Mouse (Mus musculus) liver, embryonic 13.5 days (tissue): ENCODE measurements at regions not wholly inside any gene's neighbourhood (a gene's known extent, or its start where the extent isn't known, plus 50 kb on each side); places are given as distances from the start of the nearest gene placed in this dataset.

Experiments used
- ATAC-seq: fragments of 200-750 bp; cut with Nextera tagmentation; 2 replicates; pipeline ENCODE4 v1.8.0; 2017; ENCODE audit warnings: low read depth, mild to moderate bottlenecking, moderate number of reproducible peaks, moderate library complexity
- DNase-seq: peaks from one replicate; pipeline ENCODE4 v3.0.0; 2022
- H3K27ac ChIP-seq: fragments of 300-500 bp; sonication (generic); 2 replicates; pipeline ENCODE4 v1.5.1; 2015; ENCODE audit warnings: moderate library complexity, mild to moderate bottlenecking, inconsistent platforms
- H3K27me3 ChIP-seq: fragments of 300-500 bp; sonication (generic); 2 replicates; pipeline ENCODE4 v1.6.1; 2015; ENCODE audit warnings: mild to moderate bottlenecking, inconsistent platforms
- H3K36me3 ChIP-seq: fragments of 300-500 bp; sonication (generic); 2 replicates; pipeline ENCODE4 v1.6.1; 2015; ENCODE audit warnings: mild to moderate bottlenecking, inconsistent platforms
- H3K4me1 ChIP-seq: fragments of 300-500 bp; sonication (generic); replicated peaks from 2 replicates; pipeline ENCODE4 v1.6.1; 2015; ENCODE audit warnings: inconsistent platforms
- H3K4me2 ChIP-seq: fragments of 300-500 bp; sonication (generic); 2 replicates; pipeline ENCODE4 v1.6.1; 2015; ENCODE audit warnings: inconsistent platforms, mild to moderate bottlenecking, moderate library complexity
- H3K4me3 ChIP-seq: fragments of 300-500 bp; sonication (generic); replicated peaks from 2 replicates; pipeline ENCODE4 v1.5.1; 2015; ENCODE audit warnings: mild to moderate bottlenecking, inconsistent platforms
- H3K9ac ChIP-seq: fragments of 300-500 bp; sonication (generic); 2 replicates; pipeline ENCODE4 v1.6.1; 2015; ENCODE audit warnings: mild to moderate bottlenecking, inconsistent platforms
- H3K9me3 ChIP-seq: fragments of 300-500 bp; sonication (generic); replicated peaks from 2 replicates; pipeline ENCODE4 v1.6.1; 2016; ENCODE audit warnings: inconsistent platforms
- WGBS: fragments of 180-500 bp; shearing (Covaris S2); methylation state at CpG from one replicate; pipeline ENCODE4 v1.1.7; 2015; ENCODE audit not compliant: insufficient replicate concordance; 5-methylcytosine and 5-hydroxymethylcytosine counted together

GRCm38 (mm10) chr16:95057596-95057995, 60.1 kb upstream of the Kcnj6 start:
- H3K36me3 ChIP-seq, result no peaks in the 10 kb centered on the region

DNA sequence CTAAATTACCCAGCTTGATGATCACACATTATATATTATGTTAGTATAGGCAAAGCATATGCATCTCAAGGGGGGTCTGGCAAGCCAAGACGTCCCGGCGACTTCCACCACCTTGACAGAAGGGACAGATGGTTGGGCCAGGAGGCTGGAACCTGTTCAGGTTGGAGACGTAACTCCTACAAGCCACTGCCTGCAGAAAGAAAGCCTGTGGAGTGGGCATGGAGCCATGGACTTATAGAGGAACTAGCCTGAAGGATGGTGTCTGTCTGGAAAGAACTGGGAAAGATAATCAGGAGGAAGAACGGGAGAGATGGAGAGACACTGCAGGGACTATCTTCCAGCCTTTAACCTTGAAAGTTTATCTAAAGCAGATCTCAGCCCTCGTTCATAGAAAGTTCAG, 66.9 kb upstream of the Kcnj6 start:
- H3K27ac ChIP-seq, result no peak overlapping the region
- H3K36me3 ChIP-seq, result no peaks in the 10 kb centered on the region
- no peaks in the 10 kb centered on the region for H3K4me1 ChIP-seq
- WGBS, result 63% methylated on average over 6 of the region's 6 CpGs
- H3K9me3 ChIP-seq, result no peaks in the 10 kb centered on the region
- ATAC-seq, result no peak
- H3K27me3 ChIP-seq, result no peaks in the 10 kb centered on the region
- no peak overlapping the region for H3K9ac ChIP-seq
- H3K4me3 ChIP-seq, result no peak overlapping the region
- no peak overlapping the region for H3K4me2 ChIP-seq
- DNase-seq, result no peak

More at GRCm38 (mm10) chr16:95057596-95057995, 60.1 kb upstream of the Kcnj6 start:
- H3K27ac ChIP-seq, result no peak overlapping the region
- H3K27me3 ChIP-seq, result no peaks in the 10 kb centered on the region
- ATAC-seq (no peak), DNase-seq (no peak)
- no peaks in the 10 kb centered on the region for H3K4me1 ChIP-seq
- no peak overlapping the region for H3K9ac ChIP-seq
- H3K9me3 ChIP-seq, result 0 out of 2 replicates have a peak, but pooled peaks cover 1% of the 10 kb centered on the region
- H3K4me3 ChIP-seq, result no peak overlapping the region
- H3K4me2 ChIP-seq, result no peak overlapping the region
- WGBS, result 3% methylated on average over 1 of the region's 1 CpGs

- 70% methylated on average over 3 of the region's 3 CpGs for WGBS
- H3K27ac ChIP-seq, result no peak overlapping the region
- H3K9ac ChIP-seq, result no peak overlapping the region
- H3K9me3 ChIP-seq, result no peaks in the 10 kb centered on the region
- H3K36me3 ChIP-seq, result no peaks in the 10 kb centered on the region
- ATAC-seq (no peak), DNase-seq (no peak)
- no peaks in the 10 kb centered on the region for H3K27me3 ChIP-seq
- H3K4me1 ChIP-seq, result no peaks in the 10 kb centered on the region
- no peak overlapping the region for H3K4me2 ChIP-seq
- no peak overlapping the region for H3K4me3 ChIP-seq
Observed at GRCm38 (mm10) chr16:95066687-95067086, 69.2 kb upstream of the Kcnj6 start.

GRCm38 (mm10) chr16:95092471-95093221, 95.1 kb upstream of the Kcnj6 start:
- Histone ChIP-seq H3K36me3 (no peaks in the 10 kb centered on the region), H3K4me3 (no peak overlapping the region), H3K9ac (no peak overlapping the region), H3K27ac (no peak overlapping the region), H3K9me3 (no peaks in the 10 kb centered on the region), H3K4me1 (no peaks in the 10 kb centered on the region), H3K27me3 (no peaks in the 10 kb centered on the region), H3K4me2 (no peak overlapping the region)
- ATAC-seq, result no peak
- DNase-seq, result no peak
- WGBS, result 47% methylated on average over 6 of the region's 6 CpGs

DNA sequence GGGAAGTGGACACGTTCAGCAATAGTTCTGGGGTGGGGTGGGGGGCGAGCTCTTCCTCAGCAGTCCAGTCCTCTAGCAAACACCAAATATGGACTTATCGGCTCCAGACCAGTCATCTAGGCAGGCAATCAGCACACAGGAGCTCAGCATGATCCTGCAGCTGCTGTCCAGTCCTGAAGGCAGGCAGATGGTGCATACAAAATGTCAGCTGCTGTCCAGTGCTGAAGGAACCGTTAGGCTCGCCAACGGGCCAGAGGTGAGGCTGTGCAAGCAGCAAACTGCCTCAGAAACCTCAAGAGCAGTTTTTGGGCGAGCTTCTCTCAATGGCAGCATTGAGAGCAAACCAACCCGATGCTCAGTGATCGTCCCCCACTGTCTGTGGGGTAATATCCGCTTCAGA, 96.3 kb upstream of the Kcnj6 start:
- WGBS, result 21% methylated on average over 10 of the region's 10 CpGs
- H3K4me1 ChIP-seq, result no peaks in the 10 kb centered on the region
- H3K4me2 ChIP-seq, result no peak overlapping the region
- DNase-seq (peak; percentile 3), ATAC-seq (no peak)
- no peaks in the 10 kb centered on the region for H3K27me3 ChIP-seq
- H3K36me3 ChIP-seq, result no peaks in the 10 kb centered on the region
- H3K27ac ChIP-seq, result no peak overlapping the region
- no peak overlapping the region for H3K9ac ChIP-seq
- H3K4me3 ChIP-seq, result no peak overlapping the region
- no peaks in the 10 kb centered on the region for H3K9me3 ChIP-seq

GRCm38 (mm10) chr16:95100954-95101353, 103.5 kb upstream of the Kcnj6 start:
- DNase-seq (no peak), ATAC-seq (no peak)
- H3K4me2 ChIP-seq, result no peak overlapping the region
- H3K4me1 ChIP-seq, result no peaks in the 10 kb centered on the region
- H3K4me3 ChIP-seq, result no peak overlapping the region
- WGBS, result 34% methylated on average over 9 of the region's 9 CpGs
- no peak overlapping the region for H3K27ac ChIP-seq
- no peak overlapping the region for H3K9ac ChIP-seq
- H3K9me3 ChIP-seq, result no peaks in the 10 kb centered on the region
- H3K27me3 ChIP-seq, result no peaks in the 10 kb centered on the region
- no peaks in the 10 kb centered on the region for H3K36me3 ChIP-seq

GRCm38 (mm10) chr16:95117531-95117930, 120.0 kb upstream of the Kcnj6 start:
- Histone ChIP-seq H3K4me2 (no peak overlapping the region), H3K36me3 (no peaks in the 10 kb centered on the region), H3K9ac (no peak overlapping the region), H3K27ac (no peak overlapping the region), H3K9me3 (no peaks in the 10 kb centered on the region), H3K4me1 (no peaks in the 10 kb centered on the region), H3K4me3 (no peak overlapping the region), H3K27me3 (no peaks in the 10 kb centered on the region)
- ATAC-seq (no peak), DNase-seq (no peak)
- 59% methylated on average over 8 of the region's 8 CpGs for WGBS

DNA sequence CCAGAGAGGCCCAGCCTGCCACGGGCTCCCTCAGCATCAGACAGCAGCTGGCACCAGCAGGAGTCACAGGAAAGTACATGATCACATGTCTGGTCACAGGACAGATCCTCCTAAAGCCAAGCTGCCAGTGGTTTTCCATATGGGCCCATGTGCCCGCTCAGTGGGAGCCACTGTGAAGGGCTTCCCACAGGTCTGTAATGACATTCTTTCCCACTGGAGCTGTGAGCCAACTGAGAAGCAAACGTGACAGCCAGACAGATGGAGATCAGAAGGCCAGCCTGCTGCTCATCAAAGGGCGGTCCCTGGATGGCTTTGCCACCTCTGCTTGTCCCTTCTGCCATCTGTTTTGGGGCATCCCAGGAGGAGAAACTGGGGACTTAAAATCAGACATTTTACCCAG, 121.8 kb upstream of the Kcnj6 start:
- Histone ChIP-seq H3K9ac (no peak overlapping the region), H3K27ac (no peak overlapping the region), H3K4me2 (no peak overlapping the region), H3K27me3 (no peaks in the 10 kb centered on the region), H3K9me3 (no peaks in the 10 kb centered on the region), H3K4me3 (no peak overlapping the region), H3K36me3 (no peaks in the 10 kb centered on the region), H3K4me1 (no peaks in the 10 kb centered on the region)
- DNase-seq (no peak), ATAC-seq (no peak)
- 52% methylated on average over 4 of the region's 4 CpGs for WGBS

DNA sequence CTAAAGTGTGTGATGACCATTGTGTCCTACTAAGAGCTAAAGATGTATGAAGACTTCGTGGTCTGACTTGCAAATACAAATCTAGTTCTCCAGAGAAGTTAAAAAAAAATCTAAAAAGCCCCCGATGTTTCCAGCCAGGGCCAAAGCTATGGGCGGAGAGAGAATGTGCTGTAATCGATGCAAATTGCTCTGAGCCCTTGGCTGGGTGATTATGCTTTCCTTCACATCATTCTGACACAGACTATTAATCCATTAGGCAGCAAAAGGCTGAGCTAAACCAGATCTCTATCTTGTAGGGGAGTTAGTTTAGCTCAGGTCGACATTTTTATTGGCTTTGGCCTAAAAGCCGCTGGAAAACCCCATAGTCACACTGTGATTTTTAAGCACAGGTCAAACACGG, 124.5 kb upstream of the Kcnj6 start:
- no peaks in the 10 kb centered on the region for H3K36me3 ChIP-seq
- no peak overlapping the region for H3K4me2 ChIP-seq
- 42% methylated on average over 7 of the region's 7 CpGs for WGBS
- DNase-seq, result no peak
- no peak overlapping the region for H3K4me3 ChIP-seq
- H3K27ac ChIP-seq, result no peak overlapping the region
- no peak overlapping the region for H3K9ac ChIP-seq
- no peaks in the 10 kb centered on the region for H3K9me3 ChIP-seq
- H3K27me3 ChIP-seq, result no peaks in the 10 kb centered on the region
- no peak for ATAC-seq
- H3K4me1 ChIP-seq, result no peaks in the 10 kb centered on the region

GRCm38 (mm10) chr16:95127616-95128015, 129.7 kb upstream of the Kcnj15 start:
- Histone ChIP-seq H3K4me3 (no peak overlapping the region), H3K27me3 (no peaks in the 10 kb centered on the region), H3K9me3 (no peaks in the 10 kb centered on the region), H3K4me1 (no peaks in the 10 kb centered on the region), H3K36me3 (no peaks in the 10 kb centered on the region), H3K27ac (no peak overlapping the region), H3K4me2 (no peak overlapping the region), H3K9ac (no peak overlapping the region)
- DNase-seq (no peak), ATAC-seq (no peak)
- 41% methylated on average over 8 of the region's 8 CpGs for WGBS

DNA sequence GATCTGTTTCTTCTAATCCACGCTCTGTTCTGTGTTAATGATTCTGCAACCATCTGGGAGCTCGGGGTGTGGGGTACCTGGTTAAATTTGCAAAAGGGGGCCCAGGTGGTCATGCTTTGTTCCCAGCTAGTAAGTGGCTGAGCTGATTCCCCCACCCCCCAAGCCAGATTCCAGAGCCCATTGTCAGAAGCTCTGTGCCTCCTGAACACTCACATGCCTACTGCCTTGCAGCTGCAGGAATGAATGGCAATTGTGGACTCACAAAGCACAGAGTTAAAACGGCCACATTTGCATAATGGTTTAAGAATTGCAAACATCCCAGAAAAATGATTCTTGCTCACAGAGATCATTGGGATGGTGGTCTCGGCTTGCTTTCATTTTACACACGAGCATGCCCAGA, 125.5 kb upstream of the Kcnj15 start:
- H3K9me3 ChIP-seq, result no peaks in the 10 kb centered on the region
- 56% methylated on average over 5 of the region's 5 CpGs for WGBS
- H3K4me1 ChIP-seq, result no peaks in the 10 kb centered on the region
- H3K27me3 ChIP-seq, result no peaks in the 10 kb centered on the region
- no peak overlapping the region for H3K4me2 ChIP-seq
- no peak overlapping the region for H3K4me3 ChIP-seq
- H3K9ac ChIP-seq, result no peak overlapping the region
- DNase-seq, result no peak
- H3K27ac ChIP-seq, result no peak overlapping the region
- H3K36me3 ChIP-seq, result no peaks in the 10 kb centered on the region
- no peak for ATAC-seq

DNA sequence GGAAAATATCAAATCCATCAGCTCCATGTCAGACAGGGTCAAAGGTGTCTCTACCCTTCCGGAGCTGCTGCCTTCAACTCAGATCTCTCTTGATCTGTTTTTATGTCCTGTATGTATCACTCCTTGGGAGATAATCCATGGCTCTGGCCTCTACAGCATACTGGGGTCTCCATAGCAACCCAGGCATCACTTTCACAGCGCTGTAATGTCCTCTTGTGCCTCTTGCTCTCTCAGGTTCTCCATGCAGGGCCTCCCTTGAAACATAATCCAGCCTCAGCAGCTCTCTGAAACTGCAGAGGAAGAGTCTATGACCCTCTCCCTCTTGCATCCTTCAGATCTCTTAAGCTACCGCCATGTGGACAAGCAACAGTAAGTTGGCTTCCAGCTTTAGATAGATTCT, 118.5 kb upstream of the Kcnj15 start:
- Histone ChIP-seq H3K4me1 (no peaks in the 10 kb centered on the region), H3K27me3 (no peaks in the 10 kb centered on the region), H3K4me3 (no peak overlapping the region), H3K4me2 (no peak overlapping the region), H3K27ac (no peak overlapping the region), H3K9ac (no peak overlapping the region), H3K36me3 (no peaks in the 10 kb centered on the region), H3K9me3 (no peaks in the 10 kb centered on the region)
- 60% methylated on average over 3 of the region's 3 CpGs for WGBS
- DNase-seq (no peak), ATAC-seq (no peak)
